Mouse (Mus musculus): ENCODE data around the gene Mrpl52. TPM values are rescaled to one million over a fixed set of nuclear protein-coding genes. Genes with fewer than 3 reads are reported as not detected.

The Mrpl52 gene
- polyA plus RNA-seq, 1 experiment from 2014 or later, result 226 TPM

DNA sequence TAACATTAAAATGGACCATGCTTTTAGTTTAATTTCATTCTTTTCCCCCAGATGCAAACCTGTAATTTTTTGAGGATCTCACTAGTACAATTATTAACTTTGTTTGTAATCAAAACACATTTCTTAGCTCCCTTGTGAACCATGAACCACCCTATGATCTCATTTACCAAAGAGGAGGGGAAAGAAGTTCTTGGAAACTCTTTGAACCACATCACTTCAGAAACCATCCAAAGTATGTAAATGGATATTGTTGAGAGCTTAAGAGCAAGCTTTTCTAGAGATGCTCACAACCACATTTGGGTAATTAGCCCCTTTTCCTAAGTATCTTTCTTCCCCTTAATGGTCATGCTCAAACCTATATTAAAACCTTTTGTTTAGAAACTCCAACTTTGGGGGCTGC, 32.4 kb upstream of the Mrpl52 start:
- no peak for ATAC-seq (ENCODE audit: extremely low read depth, insufficient number of reproducible peaks, low FRiP score, low TSS enrichment)
- H3K27ac ChIP-seq (replicated peaks), result no peak overlapping the region

DNA sequence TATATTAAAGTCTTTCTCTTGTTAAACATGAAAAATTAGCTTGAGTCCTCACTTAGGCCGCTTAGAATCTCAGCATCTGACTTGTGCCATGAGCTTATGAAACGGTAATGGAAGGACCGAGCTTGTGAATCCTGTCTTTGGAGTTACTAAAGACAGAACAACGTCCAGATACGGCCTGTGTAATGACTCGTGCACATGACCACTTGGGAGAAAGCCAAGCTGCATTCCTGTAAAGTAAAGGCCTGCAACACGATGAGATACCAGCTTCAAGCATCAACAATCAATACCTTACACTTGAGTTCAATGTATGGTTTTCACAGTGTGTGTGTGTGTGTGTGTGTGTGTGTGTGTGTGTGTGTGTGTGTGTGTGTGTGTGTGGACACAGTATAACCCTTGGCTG, 30.0 kb upstream of the Mrpl52 start:
- no peak overlapping the region for H3K4me3 ChIP-seq
- H3K4me2 ChIP-seq, result no peak overlapping the region
- ATAC-seq (ENCODE audit: extremely low read depth, insufficient number of reproducible peaks, low FRiP score, low TSS enrichment), result no peak
- H3K36me3 ChIP-seq, result peaks cover 6% of the 10 kb centered on the region
- 40% methylated on average over 7 of the region's 7 CpGs for WGBS
- H3K9ac ChIP-seq, result no peak overlapping the region
- H3K9me3 ChIP-seq, result no peaks in the 10 kb centered on the region
- no peak overlapping the region for H3K27ac ChIP-seq (replicated peaks)
- H3K27me3 ChIP-seq (replicated peaks), result no peaks in the 10 kb centered on the region
- peaks cover 13% of the 10 kb centered on the region for H3K4me1 ChIP-seq

More for the DNA sequence above, 32.4 kb upstream of the Mrpl52 start:
- no peaks in the 10 kb centered on the region for H3K27me3 ChIP-seq (replicated peaks)
- no peak overlapping the region for H3K4me3 ChIP-seq
- H3K4me2 ChIP-seq, result no peak overlapping the region
- H3K36me3 ChIP-seq, result peaks cover 6% of the 10 kb centered on the region
- peaks cover 13% of the 10 kb centered on the region for H3K4me1 ChIP-seq
- H3K9ac ChIP-seq, result no peak overlapping the region
- H3K9me3 ChIP-seq, result no peaks in the 10 kb centered on the region

DNA sequence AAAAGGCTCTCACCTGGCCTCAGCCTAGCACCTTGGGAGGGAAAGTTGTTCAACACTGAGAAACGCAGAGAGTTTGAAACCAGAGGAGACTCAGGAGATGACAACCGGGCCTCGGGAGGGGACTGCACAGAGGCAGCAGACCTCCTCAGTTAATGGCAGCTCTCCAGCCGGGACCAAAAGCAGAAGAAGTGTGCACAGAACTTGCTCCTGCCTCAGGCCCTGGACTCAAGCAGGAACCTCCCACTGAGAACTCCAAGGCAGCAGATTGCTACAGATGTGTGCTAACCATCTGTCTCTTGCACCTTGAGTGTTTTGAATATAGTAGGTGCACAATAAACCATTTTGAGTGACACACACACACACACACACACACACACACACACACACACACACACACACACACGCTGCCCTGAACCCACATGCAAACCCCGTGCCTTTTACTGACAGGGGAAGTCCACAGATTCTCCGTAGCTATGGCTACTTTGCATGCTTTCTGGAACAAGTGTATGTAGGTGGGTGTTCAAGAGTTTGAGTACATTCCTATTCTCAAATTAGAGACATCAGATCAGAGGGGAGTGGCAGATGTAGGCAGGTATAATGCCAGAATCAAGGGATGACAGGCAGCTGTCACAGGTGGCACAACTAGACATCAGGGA, 28.7 kb upstream of the Mrpl52 start:
- Histone ChIP-seq H3K4me2 (no peak overlapping the region), H3K9ac (no peak overlapping the region), H3K27ac (replicated peaks) (no peak overlapping the region), H3K9me3 (no peaks in the 10 kb centered on the region), H3K4me1 (peaks cover 13% of the 10 kb centered on the region), H3K36me3 (peaks cover 6% of the 10 kb centered on the region), H3K27me3 (replicated peaks) (no peaks in the 10 kb centered on the region), H3K4me3 (no peak overlapping the region)
- ATAC-seq (ENCODE audit: extremely low read depth, insufficient number of reproducible peaks, low FRiP score, low TSS enrichment), result no peak
- WGBS, result 77% methylated on average over 7 of the region's 7 CpGs

DNA sequence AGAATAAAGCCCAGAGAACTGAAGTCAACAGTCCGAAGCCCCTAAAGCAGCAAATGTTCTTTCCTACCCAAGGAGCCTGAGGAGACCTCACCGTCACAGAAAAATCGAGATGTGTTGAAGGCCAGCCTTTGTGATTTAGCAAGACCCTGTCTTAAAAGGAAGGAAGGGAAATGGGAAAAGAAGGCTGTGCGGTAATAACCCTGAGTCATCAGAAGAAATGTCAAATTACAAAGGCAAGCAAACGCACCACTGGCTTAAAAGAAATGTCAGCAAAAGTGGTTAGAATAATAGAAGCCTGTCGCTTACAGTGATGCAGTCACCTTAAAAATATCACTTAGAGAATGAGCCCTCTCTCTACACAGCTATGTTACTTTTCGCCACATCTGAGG, 28.2 kb upstream of the Mrpl52 start:
- WGBS, result 71% methylated on average over 7 of the region's 7 CpGs
- H3K4me3 ChIP-seq, result no peak overlapping the region
- H3K9ac ChIP-seq, result no peak overlapping the region
- no peaks in the 10 kb centered on the region for H3K27me3 ChIP-seq (replicated peaks)
- ATAC-seq (ENCODE audit: extremely low read depth, insufficient number of reproducible peaks, low FRiP score, low TSS enrichment), result no peak
- no peak overlapping the region for H3K27ac ChIP-seq (replicated peaks)
- H3K36me3 ChIP-seq, result peaks cover 6% of the 10 kb centered on the region
- H3K4me2 ChIP-seq, result no peak overlapping the region
- H3K4me1 ChIP-seq, result peaks cover 13% of the 10 kb centered on the region
- no peaks in the 10 kb centered on the region for H3K9me3 ChIP-seq

DNA sequence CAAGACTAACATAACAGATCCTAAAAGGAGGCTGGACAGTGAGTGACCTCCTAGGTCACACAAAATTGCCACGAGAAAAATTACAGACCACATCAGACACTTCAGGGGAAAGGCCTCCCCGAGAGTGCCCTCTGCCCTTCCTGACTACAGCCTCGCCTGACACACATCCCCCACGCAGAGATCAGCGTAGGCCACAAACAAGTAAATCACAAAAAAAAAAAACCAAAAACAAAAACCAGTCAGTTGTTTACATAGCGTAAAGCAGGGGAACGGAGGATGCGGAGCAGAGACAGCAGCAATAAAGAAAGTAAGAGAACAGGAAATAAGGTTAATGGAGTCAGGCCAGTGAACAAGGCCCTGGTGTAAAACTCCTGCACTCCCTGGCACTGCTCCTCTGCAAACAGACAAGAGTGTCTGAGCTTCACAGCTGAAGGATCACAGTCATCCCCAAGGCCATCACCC, 27.8 kb upstream of the Mrpl52 start:
- H3K4me2 ChIP-seq, result no peak overlapping the region
- H3K4me3 ChIP-seq, result no peak overlapping the region
- H3K27ac ChIP-seq (replicated peaks), result no peak overlapping the region; the same call in 1 of the 2 replicates
- 61% methylated on average over 8 of the region's 8 CpGs for WGBS
- peaks cover 13% of the 10 kb centered on the region for H3K4me1 ChIP-seq
- no peak for ATAC-seq (ENCODE audit: extremely low read depth, insufficient number of reproducible peaks, low FRiP score, low TSS enrichment)
- H3K27me3 ChIP-seq (replicated peaks), result no peaks in the 10 kb centered on the region
- H3K9me3 ChIP-seq, result no peaks in the 10 kb centered on the region
- no peak overlapping the region for H3K9ac ChIP-seq
- H3K36me3 ChIP-seq, result peaks cover 6% of the 10 kb centered on the region

DNA sequence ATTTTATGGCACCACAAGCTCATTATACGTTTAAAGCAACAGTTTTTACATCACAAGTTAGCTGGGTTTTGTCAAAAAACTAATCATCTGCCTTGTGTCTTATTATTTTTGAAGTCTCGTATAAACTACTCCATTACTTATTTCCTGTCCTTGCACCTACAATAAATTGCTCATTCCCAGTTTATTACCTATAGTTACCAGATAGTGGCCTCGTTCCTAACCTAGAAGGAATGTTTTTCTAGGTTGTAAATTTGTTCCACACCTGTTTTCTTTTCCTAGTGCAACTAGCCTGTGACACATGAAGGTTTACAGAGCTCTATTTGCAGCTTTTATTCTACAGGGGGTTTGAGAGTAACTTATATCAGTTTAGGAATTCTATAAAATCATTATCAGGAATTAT, 25.0 kb upstream of the Mrpl52 start:
- Histone ChIP-seq H3K9ac (no peak overlapping the region), H3K27ac (replicated peaks) (no peak overlapping the region), H3K4me1 (peaks cover 8% of the 10 kb centered on the region), H3K4me3 (no peak overlapping the region), H3K27me3 (replicated peaks) (no peaks in the 10 kb centered on the region), H3K36me3 (no peaks in the 10 kb centered on the region), H3K4me2 (no peak overlapping the region), H3K9me3 (no peaks in the 10 kb centered on the region)
- ATAC-seq (ENCODE audit: extremely low read depth, insufficient number of reproducible peaks, low FRiP score, low TSS enrichment), result no peak
- WGBS, result 71% methylated on average over 3 of the region's 3 CpGs

DNA sequence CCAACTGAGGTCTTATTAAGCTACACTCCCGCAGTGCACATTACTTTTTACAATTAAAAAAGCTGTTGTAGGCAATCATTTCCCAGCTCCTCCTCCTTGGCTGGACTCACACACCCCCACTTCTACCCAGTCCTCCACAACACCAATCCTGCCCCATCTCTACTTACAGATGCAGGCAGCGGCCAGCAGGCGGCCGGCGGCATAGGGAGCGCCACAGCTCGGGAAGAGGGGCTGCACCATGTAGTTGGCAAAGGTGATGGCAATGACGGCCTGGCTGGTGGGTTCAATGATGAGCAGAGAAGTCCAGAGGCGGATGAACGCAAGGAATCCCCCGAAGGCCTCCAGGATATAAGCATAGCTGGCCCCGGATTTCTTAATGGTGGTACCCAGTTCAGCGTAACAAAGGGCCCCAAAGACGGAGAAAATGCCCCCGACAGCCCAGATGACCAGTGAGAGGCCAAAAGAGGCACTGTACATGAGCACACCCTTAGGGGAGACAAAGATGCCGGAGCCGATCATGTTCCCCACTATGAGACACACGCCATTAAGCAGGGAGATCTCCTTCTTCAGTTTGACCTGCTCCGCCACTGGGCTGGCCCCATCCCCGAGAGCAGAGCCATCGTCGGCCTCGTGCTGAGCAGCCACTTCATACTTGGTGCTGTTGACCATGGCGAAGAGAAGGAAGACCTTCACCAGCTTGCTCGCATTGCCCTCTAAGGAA, 18.2 kb upstream of the Mrpl52 start:
- no peak for ATAC-seq (ENCODE audit: extremely low read depth, insufficient number of reproducible peaks, low FRiP score, low TSS enrichment)
- WGBS, result 83% methylated on average over 25 of the region's 25 CpGs
- peak overlapping the region; percentile 45 for H3K4me2 ChIP-seq
- H3K36me3 ChIP-seq, result no peaks in the 10 kb centered on the region
- 0 out of 2 replicates have a peak overlapping the region, but pooled peaks have one; percentile 16 for H3K9ac ChIP-seq
- H3K4me1 ChIP-seq, result peaks cover 24% of the 10 kb centered on the region
- peak overlapping the region; percentile 16; the same call in 1 of the 2 replicates for H3K4me3 ChIP-seq
- no peak overlapping the region for H3K27ac ChIP-seq (replicated peaks)
- no peaks in the 10 kb centered on the region for H3K9me3 ChIP-seq
- no peaks in the 10 kb centered on the region for H3K27me3 ChIP-seq (replicated peaks)

DNA sequence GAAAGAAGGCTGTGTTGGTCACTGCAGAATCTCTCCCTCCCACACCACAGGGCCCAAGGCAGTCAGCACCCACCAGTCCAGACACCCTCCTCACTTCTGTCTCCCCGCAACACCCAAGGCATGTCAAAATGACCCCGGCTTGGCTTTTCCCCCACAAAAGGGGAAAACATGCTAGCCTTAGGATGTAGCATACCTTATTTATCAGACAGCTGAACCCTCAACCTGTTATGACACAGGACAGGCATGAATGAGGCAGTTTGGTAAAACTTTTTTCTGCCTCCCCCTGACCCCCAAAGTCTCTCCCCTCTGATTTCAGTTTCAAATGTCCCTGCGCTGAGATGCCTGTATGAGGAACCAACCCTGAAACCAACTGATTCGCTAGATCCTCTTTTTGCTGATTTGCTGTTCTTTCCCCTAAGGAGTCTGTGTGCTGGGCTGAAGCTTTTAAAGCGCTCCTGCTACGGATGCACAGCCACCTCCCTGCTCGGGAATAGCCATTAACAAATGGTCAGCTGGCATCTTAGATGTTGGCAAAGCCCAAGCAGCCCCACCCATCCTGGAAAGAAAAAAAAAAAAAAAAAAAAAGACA, 17.6 kb upstream of the Mrpl52 start:
- no peaks in the 10 kb centered on the region for H3K9me3 ChIP-seq
- ATAC-seq (ENCODE audit: extremely low read depth, insufficient number of reproducible peaks, low FRiP score, low TSS enrichment), result no peak
- WGBS, result 76% methylated on average over 7 of the region's 7 CpGs
- H3K27me3 ChIP-seq (replicated peaks), result no peaks in the 10 kb centered on the region
- H3K4me2 ChIP-seq, result peak overlapping the region; percentile 45
- H3K4me3 ChIP-seq, result peak overlapping the region; percentile 21; the same call in 1 of the 2 replicates
- H3K27ac ChIP-seq (replicated peaks), result peak overlapping the region; percentile 74
- no peaks in the 10 kb centered on the region for H3K36me3 ChIP-seq
- H3K4me1 ChIP-seq, result peaks cover 30% of the 10 kb centered on the region
- peak overlapping the region; percentile 16; the same call in 1 of the 2 replicates for H3K9ac ChIP-seq

DNA sequence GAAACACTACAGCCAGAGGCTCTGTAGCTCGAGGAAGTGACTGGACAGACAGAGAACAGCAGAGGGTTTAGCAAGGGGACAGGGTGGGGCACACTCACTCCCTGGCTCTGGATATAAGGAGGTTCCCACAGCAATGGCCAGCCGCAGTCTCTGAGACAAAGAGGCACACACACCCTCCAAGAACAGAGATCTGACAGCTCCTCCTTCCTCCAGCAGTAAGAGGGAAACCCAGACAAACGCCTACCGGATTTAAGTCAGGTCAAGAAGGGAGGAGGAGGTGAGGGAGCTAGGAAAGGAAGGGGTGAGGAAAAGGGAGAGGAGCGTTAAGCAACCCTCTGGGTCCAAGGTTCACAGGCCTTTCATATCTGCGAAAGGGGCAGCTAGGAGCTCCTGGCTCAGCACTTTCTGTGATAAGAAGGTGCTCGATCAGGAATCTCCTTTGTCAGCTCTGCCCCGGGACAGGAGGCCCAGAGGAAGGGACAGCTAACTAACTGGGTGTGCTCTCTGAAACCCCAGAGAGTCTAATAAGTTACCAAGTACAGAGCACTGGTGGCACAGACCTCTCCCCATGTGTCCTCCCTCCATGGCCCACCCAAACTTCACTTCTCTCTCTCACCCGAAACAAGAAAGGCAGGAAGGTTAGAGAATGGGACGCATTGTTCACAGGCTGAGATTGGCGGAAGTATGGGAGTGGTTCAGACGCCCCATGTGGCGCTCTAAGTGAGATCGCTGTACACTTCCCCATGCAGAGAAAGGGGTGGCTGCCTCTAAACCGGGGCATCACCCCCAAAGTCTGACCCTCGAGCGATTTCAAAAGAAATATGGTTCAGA, 16.5 kb upstream of the Mrpl52 start:
- H3K36me3 ChIP-seq, result no peaks in the 10 kb centered on the region
- no peaks in the 10 kb centered on the region for H3K27me3 ChIP-seq (replicated peaks)
- H3K4me2 ChIP-seq, result peak overlapping the region; percentile 45
- WGBS, result 30% methylated on average over 17 of the region's 17 CpGs
- peak overlapping the region; percentile 68 for H3K9ac ChIP-seq
- peak overlapping the region; percentile 74 for H3K27ac ChIP-seq (replicated peaks)
- H3K9me3 ChIP-seq, result no peaks in the 10 kb centered on the region
- peaks cover 41% of the 10 kb centered on the region for H3K4me1 ChIP-seq
- no peak for ATAC-seq (ENCODE audit: extremely low read depth, insufficient number of reproducible peaks, low FRiP score, low TSS enrichment)
- peak overlapping the region; percentile 21 for H3K4me3 ChIP-seq

DNA sequence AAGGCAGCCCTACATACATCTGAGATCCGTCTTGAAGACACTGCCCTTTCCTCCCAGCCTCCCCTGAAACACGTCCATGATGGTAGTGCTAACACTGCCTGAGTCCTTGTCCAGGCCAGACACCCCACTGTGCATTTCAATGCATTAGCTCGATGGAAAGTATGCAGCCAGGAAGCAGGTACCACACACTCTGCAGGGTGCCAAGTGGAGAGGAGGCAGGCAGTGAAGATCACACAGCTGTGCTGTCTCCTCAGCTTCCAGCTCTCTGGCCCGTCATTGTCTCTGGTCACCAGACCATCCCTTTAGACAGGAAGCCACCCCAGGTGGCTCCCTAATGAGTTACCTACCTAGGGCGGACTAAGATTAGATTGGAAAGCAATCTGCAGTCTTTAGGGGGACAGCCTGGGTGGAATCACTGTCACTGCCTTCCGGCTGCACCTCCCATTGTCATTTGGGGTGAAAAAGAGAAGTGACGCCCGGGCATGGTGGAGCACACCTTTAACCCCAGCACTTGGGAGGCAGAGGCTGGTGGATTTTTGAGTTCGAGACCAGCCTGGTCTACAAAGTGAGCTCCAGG, 14.6 kb upstream of the Mrpl52 start:
- no peak overlapping the region for H3K27ac ChIP-seq (replicated peaks)
- ATAC-seq (ENCODE audit: extremely low read depth, insufficient number of reproducible peaks, low FRiP score, low TSS enrichment), result no peak
- H3K9me3 ChIP-seq, result no peaks in the 10 kb centered on the region
- no peaks in the 10 kb centered on the region for H3K36me3 ChIP-seq
- no peaks in the 10 kb centered on the region for H3K27me3 ChIP-seq (replicated peaks)
- no peak overlapping the region for H3K4me2 ChIP-seq
- no peak overlapping the region for H3K9ac ChIP-seq
- H3K4me3 ChIP-seq, result no peak overlapping the region
- peaks cover 48% of the 10 kb centered on the region for H3K4me1 ChIP-seq
- 57% methylated on average over 9 of the region's 9 CpGs for WGBS

Data from heart, embryonic 13.5 days (tissue).